Mouse (Mus musculus) lung, embryonic 14.5 days (tissue): ENCODE measurements around the gene Pcbp4. TPM values are rescaled to one million over a fixed set of nuclear protein-coding genes. Genes with fewer than 3 reads are reported as not detected.
"Not testable (repeated sequence)": the region's sequence is repeated elsewhere in the genome, so short reads cannot be mapped to it uniquely, and the experiment has no call there.

Experiments
- ATAC-seq: fragments of 200-750 bp; cut with Nextera tagmentation; 2 replicates; pipeline ENCODE4 v1.8.0; 2017; ENCODE audit warnings: mild to moderate bottlenecking, moderate TSS enrichment, moderate library complexity; ENCODE audit not compliant: insufficient read depth
- DNase-seq: peaks from one replicate; pipeline ENCODE4 v3.0.0-alpha.2; 2015
- H3K27ac ChIP-seq: fragments of 300-500 bp; sonication (generic); 2 replicates; pipeline ENCODE4 v1.5.1; 2014; ENCODE audit warnings: low read depth, mild to moderate bottlenecking, moderate library complexity
- H3K27me3 ChIP-seq: fragments of 300-500 bp; sonication (generic); 2 replicates; pipeline ENCODE4 v1.6.1; 2014; ENCODE audit warnings: low read length, control low read depth; ENCODE audit not compliant: insufficient read depth
- H3K36me3 ChIP-seq: fragments of 300-500 bp; sonication (generic); 2 replicates; pipeline ENCODE4 v1.6.1; 2014; ENCODE audit warnings: control low read depth; ENCODE audit not compliant: insufficient read depth
- H3K4me1 ChIP-seq: fragments of 300-500 bp; sonication (generic); 2 replicates; pipeline ENCODE4 v1.6.1; 2014; ENCODE audit warnings: antibody characterized with exemption, control low read depth; ENCODE audit not compliant: insufficient read depth
- H3K4me2 ChIP-seq: fragments of 300-500 bp; sonication (generic); 2 replicates; pipeline ENCODE4 v1.6.1; 2014; ENCODE audit warnings: mild to moderate bottlenecking
- H3K4me3 ChIP-seq: fragments of 300-500 bp; sonication (generic); 2 replicates; pipeline ENCODE4 v1.5.1; 2014; ENCODE audit warnings: low read depth, low read length
- H3K9ac ChIP-seq: fragments of 300-500 bp; sonication (generic); 2 replicates; pipeline ENCODE4 v1.6.1; 2014
- H3K9me3 ChIP-seq: fragments of 300-500 bp; sonication (generic); 2 replicates; pipeline ENCODE4 v1.6.1; 2016; ENCODE audit warnings: low read depth, low read length, control low read depth
- CTCF ChIP-seq: IDR thresholded peaks from 2 replicates; pipeline ENCODE4 v1.5.1; 2016; ENCODE audit warnings: antibody characterized with exemption, low read depth
- WGBS: fragments of 180-500 bp; shearing (Covaris S2); extraction: QIAGEN DNeasy Blood & Tissue Kit; methylation state at CpG from one replicate; pipeline ENCODE4 v1.1.7; 2014; 5-methylcytosine and 5-hydroxymethylcytosine counted together
- polyA plus RNA-seq: library from polyadenylated mRNA; unstranded; fragments of >200 nt; fragmentation: Nextera tagmentation; extraction: Ambion mirVana; gene quantifications from 2 replicates; pipeline ENCODE4 v1.2.1, GENCODE M21; 2014

Gene Pcbp4
- polyA plus RNA-seq, 1 experiment from 2014 or later, result 109 TPM

GRCm38 (mm10) chr9:106481075-106481474 lies 28.0 kb downstream of the Pcbp4 start:
- no peak overlapping the region for H3K4me2 ChIP-seq
- H3K4me3 ChIP-seq, result no peak overlapping the region
- H3K36me3 ChIP-seq, result peaks cover 51% of the 10 kb centered on the region
- no peak for DNase-seq
- no peak overlapping the region for H3K9ac ChIP-seq
- no peaks in the 10 kb centered on the region for H3K9me3 ChIP-seq
- 96% methylated on average over 15 of the region's 15 CpGs for WGBS
- 0 out of 2 replicates have a peak, but pooled peaks cover 7% of the 10 kb centered on the region for H3K4me1 ChIP-seq
- H3K27me3 ChIP-seq, result no peaks in the 10 kb centered on the region
- no peak for TF ChIP-seq CTCF
- H3K27ac ChIP-seq, result no peak overlapping the region
- ATAC-seq, result no peak

GRCm38 (mm10) chr9:106481676-106482075 lies 28.6 kb downstream of the Pcbp4 start:
- no peak for DNase-seq
- Histone ChIP-seq H3K4me2 (no peak overlapping the region), H3K27me3 (no peaks in the 10 kb centered on the region), H3K9ac (no peak overlapping the region), H3K4me1 (0 out of 2 replicates have a peak, but pooled peaks cover 2% of the 10 kb centered on the region), H3K36me3 (peaks cover 56% of the 10 kb centered on the region), H3K4me3 (no peak overlapping the region), H3K9me3 (no peaks in the 10 kb centered on the region), H3K27ac (no peak overlapping the region)
- TF ChIP-seq CTCF, result no peak
- no peak for ATAC-seq
- WGBS, result 86% methylated on average over 13 of the region's 13 CpGs

DNA sequence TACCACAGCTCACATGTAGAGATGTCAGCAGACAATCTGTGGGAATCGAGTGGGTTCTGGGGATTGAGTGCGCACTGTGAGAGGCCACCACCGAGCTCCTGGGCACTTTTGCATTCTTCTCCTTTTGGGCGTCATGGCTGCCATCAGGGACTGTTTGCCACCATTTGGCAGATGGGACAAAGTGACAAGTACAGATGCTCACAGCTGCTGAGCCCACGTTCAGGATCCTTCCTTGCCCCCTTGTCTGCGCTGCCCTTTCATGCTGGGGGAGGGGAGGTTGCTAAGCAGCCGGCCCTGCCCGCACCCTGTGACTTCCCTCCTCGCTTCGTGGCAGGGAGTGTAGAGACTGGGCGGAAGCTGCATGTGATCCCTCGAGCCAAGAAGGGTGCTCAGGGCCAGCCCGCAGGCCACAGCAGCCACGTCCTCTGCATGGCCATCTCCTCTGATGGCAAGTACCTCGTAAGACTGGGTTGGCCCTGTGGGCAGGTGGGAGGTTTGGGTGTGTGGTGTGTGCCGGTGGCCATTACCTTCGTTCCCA lies 29.6 kb downstream of the Pcbp4 start:
- no peak for DNase-seq
- WGBS, result 85% methylated on average over 17 of the region's 17 CpGs
- Histone ChIP-seq H3K4me2 (no peak overlapping the region), H3K4me3 (no peak overlapping the region), H3K36me3 (peaks cover 56% of the 10 kb centered on the region), H3K9ac (no peak overlapping the region), H3K27me3 (no peaks in the 10 kb centered on the region), H3K4me1 (0 out of 2 replicates have a peak, but pooled peaks cover 2% of the 10 kb centered on the region), H3K27ac (no peak overlapping the region), H3K9me3 (no peaks in the 10 kb centered on the region)
- ATAC-seq, result no peak
- no peak for TF ChIP-seq CTCF

DNA sequence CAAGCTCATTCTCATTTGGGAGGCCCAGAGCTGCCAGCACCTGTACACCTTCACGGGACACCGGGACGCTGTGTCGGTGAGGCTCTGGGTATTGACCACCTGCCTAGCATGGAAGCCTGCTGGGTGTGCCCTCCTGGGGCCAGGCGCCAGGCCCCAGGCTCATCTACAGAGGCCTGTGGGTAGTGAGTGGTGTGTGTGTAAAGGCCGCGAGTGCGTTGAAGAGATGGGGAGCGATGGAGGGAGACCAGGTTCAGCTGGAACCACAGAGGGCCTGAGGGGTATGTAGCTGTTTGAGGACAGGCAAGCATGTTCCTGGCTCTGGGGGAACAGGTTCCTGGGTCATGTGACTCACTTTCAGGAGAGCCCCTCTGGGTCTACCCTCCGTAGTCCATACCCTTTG lies 30.0 kb downstream of the Pcbp4 start:
- WGBS, result 91% methylated on average over 10 of the region's 10 CpGs
- H3K4me3 ChIP-seq, result no peak overlapping the region
- peaks cover 56% of the 10 kb centered on the region for H3K36me3 ChIP-seq
- DNase-seq (no peak), ATAC-seq (no peak)
- TF ChIP-seq CTCF, result no peak
- no peak overlapping the region for H3K4me2 ChIP-seq
- H3K9me3 ChIP-seq, result no peaks in the 10 kb centered on the region
- 0 out of 2 replicates have a peak, but pooled peaks cover under 1% of the 10 kb centered on the region for H3K4me1 ChIP-seq
- no peaks in the 10 kb centered on the region for H3K27me3 ChIP-seq
- no peak overlapping the region for H3K9ac ChIP-seq
- no peak overlapping the region for H3K27ac ChIP-seq

- H3K27me3 ChIP-seq, result no peaks in the 10 kb centered on the region
- no peak overlapping the region for H3K4me2 ChIP-seq
- H3K4me1 ChIP-seq, result no peaks in the 10 kb centered on the region
- no peak overlapping the region for H3K9ac ChIP-seq
- WGBS, result 88% methylated on average over 17 of the region's 17 CpGs
- no peak overlapping the region for H3K27ac ChIP-seq
- ATAC-seq (no peak), DNase-seq (no peak)
- H3K4me3 ChIP-seq, result no peak overlapping the region
- H3K36me3 ChIP-seq, result peaks cover 56% of the 10 kb centered on the region
- H3K9me3 ChIP-seq, result no peaks in the 10 kb centered on the region
- TF ChIP-seq CTCF, result no peak
Observed at GRCm38 (mm10) chr9:106483606-106484005, 30.5 kb downstream of the Pcbp4 start.

DNA sequence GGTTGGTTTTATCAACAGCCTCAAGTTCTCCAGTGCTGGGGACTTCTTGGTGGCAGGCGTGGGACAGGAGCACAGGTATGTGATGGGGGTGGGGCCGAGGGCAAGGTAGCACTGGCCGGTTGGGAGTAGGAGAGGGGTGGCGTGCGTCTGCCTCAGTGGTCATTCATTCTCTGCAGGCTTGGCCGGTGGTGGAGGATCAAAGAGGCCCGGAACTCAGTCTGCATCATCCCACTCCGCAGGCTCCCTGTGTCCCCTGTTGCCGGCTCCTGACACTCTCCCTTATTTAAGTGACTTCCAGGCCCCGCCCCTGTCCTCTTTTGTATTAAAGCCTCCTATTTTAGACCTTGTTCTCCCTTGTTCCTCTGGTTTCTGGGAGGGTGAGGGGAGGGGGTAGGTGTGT lies 32.0 kb downstream of the Pcbp4 start:
- no peak overlapping the region for H3K27ac ChIP-seq
- no peak overlapping the region for H3K4me2 ChIP-seq
- peaks cover 56% of the 10 kb centered on the region for H3K36me3 ChIP-seq
- H3K4me3 ChIP-seq, result no peak overlapping the region
- H3K9ac ChIP-seq, result no peak overlapping the region
- no peak for TF ChIP-seq CTCF
- ATAC-seq, result no peak
- H3K9me3 ChIP-seq, result no peaks in the 10 kb centered on the region
- no peaks in the 10 kb centered on the region for H3K4me1 ChIP-seq
- 79% methylated on average over 10 of the region's 10 CpGs for WGBS
- H3K27me3 ChIP-seq, result no peaks in the 10 kb centered on the region
- no peak for DNase-seq

DNA sequence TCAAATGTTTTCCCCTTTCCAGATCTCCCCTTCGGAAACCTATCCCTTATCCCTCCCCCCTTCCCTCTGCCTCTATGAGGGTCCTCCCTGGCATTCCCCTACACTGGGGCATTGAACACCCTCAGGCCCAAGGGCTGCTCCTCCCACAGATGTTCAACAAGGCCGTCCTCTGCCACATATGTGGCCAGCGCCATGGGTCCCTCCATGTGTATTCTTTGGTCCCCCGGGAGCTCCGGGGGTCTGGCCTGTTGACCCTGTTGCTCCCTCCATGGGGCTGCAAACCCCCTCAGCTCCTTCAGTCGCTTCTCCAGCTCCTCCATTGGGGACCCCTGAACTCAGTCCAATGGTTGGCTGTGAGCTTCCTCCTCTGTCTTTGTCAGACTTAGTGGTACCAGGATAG lies 34.5 kb downstream of the Pcbp4 start:
- WGBS, result 76% methylated on average over 6 of the region's 6 CpGs
- DNase-seq, H3K9me3 ChIP-seq, H3K4me2 ChIP-seq, H3K27me3 ChIP-seq, H3K9ac ChIP-seq, ATAC-seq, H3K4me1 ChIP-seq, H3K27ac ChIP-seq, H3K4me3 ChIP-seq: not testable (repeated sequence)
- H3K36me3 ChIP-seq, result peaks cover 39% of the 10 kb centered on the region

DNA sequence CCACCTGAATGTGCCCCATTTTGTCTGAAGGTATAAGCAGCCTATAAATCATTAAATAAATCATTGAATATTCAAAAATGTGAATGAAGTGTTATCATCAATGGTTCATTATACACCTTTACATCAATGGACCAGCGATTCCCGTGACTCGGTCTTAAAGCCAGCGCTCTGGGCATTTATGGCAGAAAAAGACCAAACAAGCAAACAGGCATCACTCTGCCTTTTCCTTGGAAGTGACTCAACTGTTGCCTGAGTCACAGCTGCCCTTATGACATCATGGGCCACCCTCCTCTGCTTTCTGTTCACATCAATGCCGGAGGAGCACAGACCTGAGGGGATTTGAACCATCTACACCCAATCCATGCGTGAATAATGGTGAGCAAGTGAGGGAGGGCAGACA lies 46.6 kb downstream of the Pcbp4 start, which contains the start of gene Iqcf1:
Gene Iqcf1 (plus strand): TSS at position 301 of the 400 bp plus-strand sequence.
- no peaks in the 10 kb centered on the region for H3K4me1 ChIP-seq
- no peaks in the 10 kb centered on the region for H3K27me3 ChIP-seq
- H3K4me2 ChIP-seq, result no peak within 1 kb of the TSS
- H3K27ac ChIP-seq, result no peak within 1 kb of the TSS
- no peak within 1 kb of the TSS for H3K9ac ChIP-seq
- H3K36me3 ChIP-seq, result no peaks in the 10 kb centered on the region
- TF ChIP-seq CTCF, result no peak
- no peak within 1 kb of the TSS for H3K4me3 ChIP-seq
- 94% methylated on average over 6 of the region's 6 CpGs for WGBS
- no peaks in the 10 kb centered on the region for H3K9me3 ChIP-seq
- ATAC-seq (no peak), DNase-seq (no peak)
